Mouse (Mus musculus) forebrain, embryonic 10.5 days (tissue): ENCODE measurements around the gene Magohb. TPM values are rescaled to one million over a fixed set of nuclear protein-coding genes. Genes with fewer than 3 reads are reported as not detected.

Experiments used
- polyA plus RNA-seq: library from polyadenylated mRNA; unstranded; fragments of >200 nt; fragmentation: Nextera tagmentation; extraction: Ambion mirVana; gene quantifications from 2 replicates; pipeline ENCODE4 v1.2.1, GENCODE M21; 2016

Magohb gene
- polyA plus RNA-seq, 1 experiment from 2014 or later, result 59.9 TPM

Other genes with a start within 250 kb of the Magohb start
- not detected in 2 replicates for gene Klra2, start 45.9 kb downstream of the Magohb start, polyA plus RNA-seq
- 0.43 and 0.62 TPM in 2 replicates for gene Styk1, start 60.4 kb upstream of the Magohb start, polyA plus RNA-seq
- gene Ybx3, start 95.2 kb upstream of the Magohb start, polyA plus RNA-seq, result 41.6 and 42.5 TPM in 2 replicates
- not detected in 2 replicates for gene 5430401F13Rik, start 193.2 kb upstream of the Magohb start, polyA plus RNA-seq
- gene Gm6619, start 193.2 kb upstream of the Magohb start, polyA plus RNA-seq, result not detected in 2 replicates